Mouse (Mus musculus) frontal cortex, postnatal 25 days (tissue): ENCODE data around the gene Cyba.

Source experiments
- DNase-seq, 2 experiments: peaks; one replicate each; pipeline ENCODE4 v3.0.0; 2022; ENCODE audit warnings: low spot score in 2 of 2

The Cyba gene

DNA sequence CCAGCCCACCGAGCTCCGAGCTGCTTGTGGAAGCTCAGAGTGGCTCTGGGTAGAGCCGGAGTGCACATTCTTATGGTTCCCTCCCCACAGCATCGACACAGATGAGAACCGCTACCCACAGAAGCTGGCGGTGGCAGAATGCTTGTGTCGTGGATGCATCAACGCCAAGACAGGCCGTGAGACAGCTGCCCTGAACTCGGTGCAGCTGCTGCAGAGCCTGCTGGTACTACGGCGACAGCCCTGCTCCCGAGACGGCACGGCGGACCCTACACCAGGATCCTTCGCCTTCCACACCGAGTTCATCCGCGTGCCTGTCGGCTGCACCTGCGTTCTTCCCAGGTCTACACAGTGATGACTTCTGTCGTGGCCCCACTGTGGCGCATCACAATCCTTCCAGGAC is 9.5 kb downstream of the Cyba start:
- no peak for DNase-seq

DNA sequence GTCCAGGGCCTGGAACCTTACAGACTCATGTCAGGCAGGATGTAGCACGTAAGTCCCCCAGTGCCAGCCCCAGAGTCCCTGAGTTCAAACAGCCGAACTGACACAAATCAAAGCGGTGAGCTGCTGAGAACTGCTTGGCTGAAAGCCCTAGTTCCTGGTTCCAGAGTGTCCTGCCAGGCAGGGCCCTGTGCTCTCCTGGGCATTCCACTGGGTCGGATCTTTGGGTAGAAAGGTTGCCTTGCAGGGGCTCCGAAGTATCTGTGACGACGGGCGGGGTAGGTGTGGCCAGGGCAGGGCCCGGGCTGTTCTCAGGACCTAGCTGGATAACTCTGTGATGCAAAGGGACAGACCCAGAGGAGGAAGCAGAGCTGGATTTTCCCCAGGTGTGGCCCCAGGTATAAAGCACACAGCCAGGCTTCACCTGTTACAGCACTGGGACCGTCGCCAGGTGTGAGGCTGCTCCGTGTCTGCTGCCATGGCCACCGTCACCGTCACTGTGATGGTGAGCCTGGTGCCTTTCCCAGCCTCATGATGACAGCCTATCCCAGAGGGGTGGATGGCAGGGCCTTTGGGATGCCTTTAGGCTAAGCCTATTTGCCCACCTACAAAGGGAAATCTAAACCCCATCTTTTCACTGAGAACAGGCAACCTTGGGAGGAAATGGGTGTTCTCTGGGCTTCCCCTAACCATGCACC is 11.2 kb downstream of the Cyba start, which contains the start of gene Il17c:
TSS of gene Il17c (plus strand) at position 645 of the 695 bp plus-strand sequence.
- no peak for DNase-seq

DNA sequence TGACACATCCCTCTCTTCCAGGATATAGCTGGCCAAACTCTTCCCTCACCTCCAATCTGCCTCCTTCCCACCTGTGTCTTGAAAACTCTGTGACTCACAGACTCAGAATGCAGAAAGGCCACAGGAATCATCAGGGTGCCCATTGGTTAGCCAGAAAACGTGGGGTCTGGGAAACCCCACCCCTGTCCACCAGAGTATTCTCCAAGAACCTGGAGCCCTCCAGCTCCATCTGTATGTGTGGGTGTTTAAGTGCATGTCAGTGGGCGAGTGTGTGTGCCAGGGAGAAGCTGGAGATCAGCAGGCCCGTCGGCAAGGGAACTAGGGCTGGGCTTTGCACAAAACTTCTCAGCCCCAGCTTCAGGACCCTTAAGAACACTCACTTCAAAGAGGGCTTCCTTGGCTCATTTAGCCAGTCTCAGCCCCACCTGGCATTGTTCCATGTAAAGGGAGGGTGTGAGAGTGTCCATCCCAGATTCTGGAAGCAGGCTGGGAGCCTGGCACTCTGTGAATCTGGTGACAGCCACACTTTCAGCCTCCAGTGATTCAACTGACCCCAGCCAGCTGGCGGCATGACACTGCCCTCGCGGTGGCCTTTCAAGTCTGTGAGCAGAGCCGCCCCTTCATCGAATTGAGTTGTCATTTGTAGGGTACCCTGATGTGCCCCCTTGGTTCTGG is 12.7 kb downstream of the Cyba start:
- no peak for DNase-seq

DNA sequence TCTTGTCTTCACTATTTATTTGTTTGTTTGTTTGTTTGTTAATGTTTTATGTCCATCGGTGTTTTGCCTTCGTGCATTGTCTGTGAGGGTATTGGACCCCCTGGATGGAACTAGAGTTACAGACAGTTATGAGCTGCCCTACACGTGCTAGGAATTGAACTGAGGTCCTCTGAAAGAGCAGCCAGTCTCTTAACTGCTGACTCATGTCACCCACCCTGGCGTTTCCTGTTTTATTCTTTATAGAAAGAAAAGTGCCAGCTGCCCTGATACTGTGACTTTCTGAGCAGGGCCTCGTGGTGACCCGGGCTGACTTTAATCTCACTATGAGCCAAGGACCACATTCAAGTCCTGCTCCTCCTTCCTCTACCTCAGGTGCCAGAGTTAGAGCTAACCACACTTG is 17.2 kb downstream of the Cyba start:
- no peak for DNase-seq

DNA sequence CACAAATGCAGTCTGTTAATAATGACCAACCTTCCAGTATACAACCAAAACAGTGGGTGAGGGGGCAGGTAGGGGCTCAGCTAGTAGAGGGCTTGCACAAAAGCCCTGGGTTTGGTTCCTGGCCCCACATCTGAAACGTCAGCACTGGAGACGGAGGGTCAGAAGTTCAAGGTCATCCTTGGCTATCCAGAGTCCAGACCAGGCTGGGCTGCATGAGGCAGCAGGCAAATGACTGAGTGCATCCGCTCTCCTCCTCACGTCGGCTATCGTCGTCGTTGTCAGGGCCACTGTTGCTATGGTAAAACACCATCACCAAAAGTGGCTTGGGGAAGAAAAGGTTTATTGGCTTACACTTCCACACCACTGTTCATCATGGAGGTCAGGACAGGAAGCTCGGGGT is 18.4 kb downstream of the Cyba start:
- no peak for DNase-seq

DNA sequence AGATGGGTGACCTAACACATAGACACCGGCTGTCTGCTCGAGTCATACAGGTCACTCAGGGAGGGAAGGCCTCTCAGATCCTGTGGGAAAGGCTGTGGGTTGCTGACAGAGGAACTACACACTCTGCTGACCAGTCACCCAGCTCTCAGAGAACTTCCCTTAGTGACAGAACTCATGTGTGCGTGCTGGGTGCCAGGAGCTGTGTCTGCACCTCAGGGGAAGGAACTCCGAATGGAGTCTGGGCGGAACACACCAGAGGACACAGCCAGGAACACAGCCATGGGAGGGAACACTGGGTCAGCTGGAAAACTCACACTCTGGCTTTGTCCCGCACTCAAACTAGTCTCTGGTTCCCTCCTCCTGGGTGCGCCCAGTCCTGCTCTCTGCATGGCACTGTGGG is 25.1 kb downstream of the Cyba start:
- DNase-seq = no peak

DNA sequence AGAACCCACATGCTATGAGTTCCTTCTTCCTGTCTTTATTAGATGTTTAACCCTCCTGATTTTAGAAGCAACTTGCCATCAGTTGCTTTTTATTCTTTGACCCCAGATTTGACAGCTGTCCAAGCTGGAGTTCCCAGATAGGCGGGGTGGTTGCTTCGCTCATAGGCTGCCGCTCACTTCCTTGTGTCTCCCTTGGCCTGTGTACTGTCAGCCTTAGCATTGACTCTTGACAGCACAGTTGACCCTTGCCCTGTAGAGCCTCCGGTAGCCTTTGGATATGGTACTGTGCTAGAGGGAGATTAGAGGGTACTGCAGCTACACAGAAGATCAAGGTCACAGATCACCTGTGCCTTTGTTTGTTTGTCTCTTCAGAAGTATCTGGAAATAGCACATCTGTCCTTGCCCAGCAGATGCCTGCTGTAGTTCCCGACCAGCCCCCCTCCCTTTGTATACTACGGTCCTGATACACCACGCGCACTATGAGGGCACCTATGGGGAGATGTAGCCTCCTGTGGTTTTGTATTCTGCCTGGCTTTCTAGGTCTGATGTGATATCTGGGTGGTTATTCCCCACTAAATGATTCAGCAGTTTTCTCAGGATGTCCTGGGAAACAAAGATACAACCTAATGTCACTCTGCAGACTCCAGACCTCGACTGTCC is 27.5 kb downstream of the Cyba start:
- DNase-seq = no peak

DNA sequence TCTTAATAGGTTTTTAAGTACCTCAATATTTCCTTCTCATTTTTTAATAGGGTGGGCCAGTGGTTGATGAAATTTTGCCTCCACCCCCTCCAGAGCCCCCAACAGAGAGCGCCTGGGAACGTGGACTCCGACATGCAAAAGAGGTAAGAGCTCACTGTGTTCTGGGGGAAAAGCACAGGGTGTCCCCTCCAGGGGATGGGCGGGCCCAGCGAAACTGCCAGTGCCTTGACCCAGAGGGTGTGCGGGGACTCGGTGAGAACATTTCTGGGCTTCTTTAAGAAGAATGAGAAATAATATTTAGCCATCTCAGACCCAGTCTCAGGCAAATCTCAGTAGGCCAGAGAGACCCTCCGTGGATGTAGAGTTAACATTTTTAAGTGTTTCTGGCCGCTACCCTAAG is 34.5 kb downstream of the Cyba start:
- DNase-seq = no peak

DNA sequence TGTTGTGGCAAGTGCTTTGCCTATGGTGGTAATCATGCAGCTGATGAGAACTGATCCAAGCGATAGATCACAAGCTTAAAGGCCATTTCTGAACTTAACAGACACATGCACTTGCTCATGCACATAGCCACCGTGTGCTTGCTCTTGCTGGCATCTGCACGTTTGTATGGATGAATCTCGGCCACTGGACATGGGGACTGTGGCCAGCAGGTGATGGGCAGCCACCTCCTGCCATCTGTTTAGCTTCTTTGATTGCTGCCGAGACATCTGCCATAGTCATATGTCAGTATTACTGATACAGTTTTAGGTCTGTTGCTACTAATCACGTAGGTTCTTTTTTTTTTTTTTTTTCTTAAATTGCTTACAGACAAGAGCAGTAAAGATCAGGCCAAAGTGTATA is 37.4 kb downstream of the Cyba start:
- no peak for DNase-seq

DNA sequence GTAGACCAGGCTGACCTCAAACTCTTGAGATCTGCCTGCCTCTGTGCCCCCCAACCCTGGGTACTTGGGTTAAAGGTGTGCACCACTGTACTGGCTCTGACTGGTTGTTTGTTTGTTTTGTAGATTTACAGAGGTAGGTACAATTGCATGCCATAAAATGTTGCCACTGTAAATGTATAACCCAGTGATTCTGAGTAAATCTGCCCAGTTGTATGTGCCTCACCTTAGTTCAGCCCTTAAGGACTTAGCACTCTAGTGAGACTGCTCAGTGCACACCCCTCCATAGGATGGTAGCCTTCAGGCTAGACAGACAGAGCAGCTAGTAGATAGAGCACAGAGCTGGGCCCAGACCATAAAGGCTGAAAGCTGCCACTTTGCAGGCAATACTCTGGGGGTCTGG is 39.0 kb downstream of the Cyba start:
- no peak for DNase-seq

DNA sequence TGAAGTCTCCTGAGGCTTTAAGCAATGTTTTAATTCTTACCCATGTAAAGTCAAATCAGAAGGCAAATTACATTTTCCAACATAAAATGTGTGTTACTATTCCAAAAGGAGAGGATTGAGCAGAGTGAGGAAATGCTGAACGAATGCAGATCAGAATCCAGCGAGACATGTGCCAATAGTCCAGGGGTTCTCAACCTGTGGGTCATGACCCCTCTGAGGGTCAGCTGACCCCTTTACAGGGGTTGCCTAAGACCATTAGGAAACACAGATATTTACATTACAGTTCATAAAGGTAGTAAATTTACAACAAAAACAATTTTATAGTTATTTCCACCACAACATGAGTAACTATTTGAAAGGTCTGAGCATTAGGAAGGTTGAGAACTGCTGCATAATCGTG is 42.0 kb downstream of the Cyba start:
- no peak for DNase-seq

DNA sequence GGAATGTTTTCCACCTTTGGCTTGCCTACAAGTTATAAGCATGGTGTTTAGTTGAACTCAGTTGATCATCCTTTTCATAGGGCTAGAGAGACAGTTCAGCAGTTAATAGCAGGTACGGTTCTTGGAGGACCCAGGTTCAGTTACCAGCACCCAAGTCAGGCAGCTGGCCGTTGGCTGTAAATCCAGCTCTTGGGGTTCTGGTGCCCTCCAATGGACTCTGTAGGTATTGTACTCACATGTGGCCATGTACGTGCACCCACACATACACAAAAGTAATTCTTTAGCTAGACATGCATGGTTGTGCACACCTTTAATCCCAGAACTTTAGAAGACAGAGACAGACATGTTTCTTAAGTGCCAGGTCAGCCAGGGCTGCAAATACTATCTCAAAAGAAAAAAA is 43.4 kb downstream of the Cyba start:
- no peak for DNase-seq

DNA sequence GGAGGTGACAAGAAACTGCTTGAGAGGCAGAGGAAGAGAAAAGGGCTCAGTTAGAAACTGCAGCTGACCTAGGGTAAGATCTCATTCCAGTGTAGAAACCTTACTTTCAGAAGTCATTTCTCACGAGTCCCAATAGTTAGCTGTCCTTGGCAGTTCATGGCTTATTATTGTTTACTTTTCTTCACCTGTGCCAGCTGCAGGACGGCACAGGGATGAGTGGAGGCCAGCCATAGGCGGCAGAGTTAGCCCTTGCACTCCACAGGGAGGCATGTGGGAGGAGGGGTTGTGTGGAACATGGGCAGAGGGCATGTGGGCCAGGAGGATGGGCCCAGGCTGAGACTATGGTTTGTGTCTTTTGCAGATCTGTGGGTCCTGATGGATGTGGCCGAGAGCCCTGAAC is 49.7 kb downstream of the Cyba start:
- DNase-seq = no peak

DNA sequence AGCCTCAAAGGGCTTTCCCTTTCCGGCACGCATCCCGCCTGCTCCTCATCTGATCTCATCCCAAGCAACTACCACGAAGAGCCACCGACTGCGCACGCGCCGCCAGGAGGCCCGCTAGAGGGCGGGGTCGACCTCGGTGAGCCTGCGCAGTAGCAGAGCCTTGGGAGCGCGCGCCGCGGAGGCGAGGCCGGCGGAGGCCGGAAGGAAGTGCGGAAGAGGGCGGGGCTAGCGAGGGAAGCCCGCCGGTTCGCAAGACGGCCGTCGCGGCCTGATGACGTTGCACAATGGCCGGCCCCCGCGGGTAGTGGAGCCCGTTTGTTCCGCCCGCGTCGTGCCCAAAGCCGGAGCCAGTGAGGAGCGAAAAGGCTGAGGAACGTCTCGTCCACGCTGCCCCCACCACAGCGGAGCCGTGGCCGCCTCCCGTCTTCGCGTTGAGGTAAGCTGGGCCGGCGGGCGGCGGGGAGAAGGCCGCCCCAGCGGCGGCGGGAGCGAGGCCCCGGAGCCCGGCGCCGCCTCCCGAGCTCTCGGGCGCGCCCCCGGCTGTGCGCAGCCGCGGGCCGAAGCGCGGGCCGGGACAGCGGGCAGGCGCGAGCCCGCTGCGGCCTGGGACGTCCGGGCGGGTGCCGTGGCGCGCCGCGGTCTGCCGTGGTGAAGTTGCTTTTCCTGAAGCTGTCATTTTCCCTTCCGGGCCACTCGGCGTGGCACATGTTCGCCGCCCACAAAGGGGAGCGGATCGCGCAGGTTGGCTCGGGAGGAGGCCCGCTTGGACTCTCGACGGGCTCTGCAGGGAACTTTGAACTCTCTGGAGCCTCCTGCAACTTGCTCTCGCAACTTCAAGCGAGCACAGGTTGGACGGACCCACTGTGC is 56.1 kb downstream of the Cyba start, which contains the start of gene Zc3h18:
TSS of gene Zc3h18 (plus strand) at position 245 of the 867 bp plus-strand sequence.
- peak; percentile 96 to 99 for DNase-seq

DNA sequence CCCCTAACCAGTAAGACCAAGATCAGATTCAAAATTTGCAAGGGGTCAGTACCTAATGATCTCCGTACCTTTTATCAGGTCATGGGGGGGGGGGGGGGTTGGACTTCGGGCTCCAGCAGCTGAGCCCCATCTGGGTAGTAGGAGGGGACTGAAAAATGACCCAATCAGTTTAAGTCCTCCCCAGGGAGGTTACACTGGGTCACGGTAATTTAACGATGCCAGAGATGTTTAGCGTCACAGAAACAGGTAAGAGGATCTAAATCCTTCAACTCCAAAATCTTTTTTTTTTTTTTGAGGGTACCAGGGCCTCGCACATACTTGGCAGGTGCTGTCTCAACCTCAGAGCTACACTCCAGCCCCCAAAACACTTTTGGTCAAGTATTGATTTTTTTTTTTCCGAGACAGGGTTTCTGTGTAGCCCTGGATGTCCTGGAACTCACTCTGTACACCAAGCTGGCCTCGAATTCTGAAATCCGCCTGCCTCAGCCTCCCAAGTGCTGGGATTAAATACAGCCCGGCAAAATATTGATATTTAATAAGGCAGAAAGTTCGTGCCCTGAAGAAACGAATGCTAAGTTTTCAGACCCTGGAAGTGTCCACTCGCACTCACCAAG is 56.9 kb downstream of the Cyba start:
- no peak for DNase-seq

DNA sequence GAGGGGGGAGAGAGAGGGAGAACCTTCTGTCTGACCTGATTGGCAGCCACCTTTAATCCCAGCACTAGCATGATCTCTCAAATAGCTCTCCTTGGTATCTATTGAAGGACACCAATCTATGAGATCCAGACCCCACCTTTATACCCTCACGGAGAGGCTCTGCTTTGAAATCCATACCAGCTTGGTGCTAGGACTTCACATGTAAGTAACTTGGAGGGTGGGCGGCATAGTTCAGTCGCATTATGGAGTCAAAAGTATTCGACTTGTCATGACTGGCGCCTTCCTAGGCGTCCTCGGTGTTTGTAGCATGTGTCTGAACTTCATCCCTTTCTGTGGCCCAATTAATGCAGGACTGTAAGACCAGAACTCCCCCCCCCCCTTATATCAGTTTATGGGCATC is 57.4 kb downstream of the Cyba start:
- no peak for DNase-seq
